Mouse (Mus musculus): ENCODE data around the gene Morn1. TPM values are rescaled to one million over a fixed set of nuclear protein-coding genes. Genes with fewer than 3 reads are reported as not detected.

Gene Morn1
- total RNA-seq, 2 experiments from 2014 or later, result 3.9 to 4.4 TPM

GRCm38 (mm10) chr4:155185845-155186244 lies 99.5 kb downstream of the Morn1 start:
- DNase-seq (ENCODE audit: low spot score in 2 of 2), result no peak

DNA sequence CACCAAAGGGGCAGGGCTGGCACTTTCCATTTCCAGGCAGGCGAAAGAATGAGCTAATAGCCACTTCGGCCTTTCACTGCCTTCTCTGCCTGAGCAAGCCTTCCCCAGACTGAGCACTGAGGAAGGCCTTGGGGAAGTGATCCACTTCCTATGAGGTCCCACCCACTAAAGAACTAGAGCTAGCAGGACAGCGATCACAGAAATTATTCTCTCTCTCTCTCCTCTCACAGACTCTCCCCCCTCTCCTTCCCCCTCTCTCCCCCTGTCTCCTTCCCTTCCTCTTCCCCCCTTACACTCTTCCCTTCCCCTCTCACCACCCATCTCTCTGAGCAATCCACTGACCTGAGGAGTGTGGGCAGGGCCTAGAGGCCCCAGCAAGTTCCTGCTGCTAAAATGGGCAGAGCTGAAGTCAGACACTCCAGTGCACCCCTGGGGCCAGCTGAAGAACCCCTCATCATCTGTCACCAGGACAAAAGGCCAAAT lies 100.9 kb downstream of the Morn1 start:
- no peak for DNase-seq (ENCODE audit: low spot score in 2 of 2)

DNA sequence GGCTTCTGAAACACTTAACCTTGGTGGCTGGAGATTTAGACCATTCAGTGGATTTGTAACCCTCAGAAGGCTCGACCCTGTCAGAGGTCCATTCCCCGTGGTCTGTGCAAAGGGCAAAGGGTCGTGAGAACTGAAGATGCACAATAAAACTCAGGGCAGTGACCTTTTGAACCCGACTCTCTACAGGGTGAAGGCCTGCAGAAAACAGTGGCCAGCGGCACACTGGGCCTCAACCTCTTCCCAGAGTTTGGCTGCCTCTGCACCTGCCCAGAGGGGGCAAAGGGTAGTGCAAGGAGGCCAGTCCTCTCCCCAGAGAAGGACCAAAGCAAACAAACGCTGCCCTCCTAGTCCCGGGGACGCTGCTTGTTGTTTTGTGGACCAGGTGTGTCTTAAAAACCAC lies 102.0 kb downstream of the Morn1 start:
- DNase-seq (ENCODE audit: low spot score in 2 of 2), result no peak

GRCm38 (mm10) chr4:155188803-155189202 lies 102.4 kb downstream of the Morn1 start:
- DNase-seq (ENCODE audit: low spot score in 2 of 2), result no peak

DNA sequence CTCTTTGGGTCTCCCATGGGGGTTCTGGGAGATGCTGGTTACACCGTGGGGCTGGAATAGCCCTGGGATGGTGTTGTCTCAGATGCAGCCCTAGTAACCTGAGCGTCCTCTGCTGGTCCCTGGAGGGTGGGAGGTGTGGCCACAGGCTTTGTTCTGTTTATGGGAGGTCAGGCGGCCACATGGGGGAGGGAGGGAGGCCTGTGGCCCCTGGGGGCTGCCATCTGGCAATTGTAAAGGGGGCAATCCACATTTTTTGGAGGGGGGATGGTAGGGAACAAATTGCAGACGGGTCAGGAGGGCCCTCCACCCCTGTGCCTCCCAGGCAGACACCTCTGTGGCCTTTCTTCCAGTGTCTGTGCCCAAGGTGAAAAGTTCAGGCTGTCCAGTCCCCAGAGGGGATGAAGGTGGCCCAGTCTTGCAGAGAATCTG lies 103.3 kb downstream of the Morn1 start:
- DNase-seq (ENCODE audit: low spot score in 2 of 2), result no peak

DNA sequence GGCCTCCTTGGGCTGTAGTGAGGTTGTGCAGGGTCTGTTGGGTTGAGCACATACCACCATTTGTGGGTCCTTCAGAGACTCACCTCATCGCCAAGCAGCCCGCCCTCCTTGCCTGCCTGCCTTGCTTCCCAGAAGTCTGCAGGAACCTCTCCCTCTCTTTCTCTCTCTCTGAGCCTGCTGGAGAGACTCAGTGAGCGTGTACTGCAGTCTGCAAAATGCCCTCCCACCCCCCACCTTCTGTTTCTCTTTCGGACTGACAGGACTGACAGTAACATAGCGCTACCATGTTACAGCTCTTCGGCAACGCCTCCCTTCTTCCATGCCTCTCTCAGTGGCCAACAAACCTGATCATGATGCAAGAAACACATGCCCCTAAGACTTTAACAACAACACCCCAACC lies 103.9 kb downstream of the Morn1 start:
- no peak for DNase-seq (ENCODE audit: low spot score in 2 of 2)

Other genes starting within 250 kb of the Morn1 start
- under 1 TPM; 0.13 to 0.22 TPM for gene Ttc34, start 249.1 kb upstream of the Morn1 start, total RNA-seq (2021)
- gene Mmel1, start 217.0 kb upstream of the Morn1 start, total RNA-seq (2021), result under 1 TPM; 0.34 to 0.62 TPM
- 100 to 1,000 TPM; 100 to 112 TPM for gene Fam213b, start 187.4 kb upstream of the Morn1 start, total RNA-seq (2021)
- 1 to 10 TPM; 3.2 to 4.3 TPM for gene Tnfrsf14, start 158.0 kb upstream of the Morn1 start, total RNA-seq (2021)
- under 1 TPM; 0.49 to 0.67 TPM for gene Hes5, start 125.7 kb upstream of the Morn1 start, total RNA-seq (2021)
- 10 to 100 TPM; 27.4 to 29.9 TPM for gene Pank4, start 122.5 kb upstream of the Morn1 start, total RNA-seq (2021)
- gene Plch2, start 29.8 kb upstream of the Morn1 start, total RNA-seq (2021), result under 1 TPM; 0.15 to 0.29 TPM
- gene Pex10, start 19.6 kb upstream of the Morn1 start, total RNA-seq (2021), result 10 to 100 TPM; 12.2 to 14.0 TPM
- 10 to 100 TPM; 61.1 to 63.1 TPM for gene Rer1, start 195 bp upstream of the Morn1 start, total RNA-seq (2021)
- 100 to 1,000 TPM; 133 to 138 TPM for gene Ski, start 136.0 kb downstream of the Morn1 start, total RNA-seq (2021)
- gene Faap20, start 163.2 kb downstream of the Morn1 start, total RNA-seq (2021), result 10 to 100 TPM; 41.0 to 44.3 TPM

Data from gastrocnemius, postnatal 4 days (tissue).